Mouse (Mus musculus) ovary, postnatal 36 days (tissue): ENCODE data around the gene Timm8a2.
"Not testable (repeated sequence)": the region's sequence is repeated elsewhere in the genome, so short reads cannot be mapped to it uniquely, and the experiment has no call there.

Source experiments
- DNase-seq: peaks from one replicate; pipeline ENCODE4 v3.0.0; 2022; ENCODE audit warnings: low spot score, mixed read lengths

Timm8a2 gene

DNA sequence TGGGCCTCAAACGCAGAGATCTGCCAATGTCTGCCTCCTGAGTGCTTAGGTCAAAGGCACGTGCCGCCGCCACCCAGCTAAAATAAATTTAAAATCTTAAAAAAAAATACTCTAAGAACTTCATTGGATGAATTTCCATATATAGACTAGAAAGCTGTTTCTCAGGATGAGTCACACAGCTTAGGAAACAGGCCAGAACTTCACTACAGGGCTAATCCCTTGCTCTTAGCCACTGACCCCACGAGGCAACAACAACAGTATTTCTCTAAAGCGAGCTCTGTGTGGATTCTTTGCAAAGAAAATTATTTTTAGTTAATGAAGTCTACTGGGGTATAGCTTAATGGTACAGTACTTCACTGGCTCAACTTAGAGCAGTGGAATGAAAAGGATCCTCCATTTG is 26.9 kb downstream of the Timm8a2 start:
- no peak for DNase-seq

- no peak for DNase-seq
These were observed 28.1 kb downstream of the Timm8a2 start for GRCm38 (mm10) chr14:122062411-122063090.

GRCm38 (mm10) chr14:122063599-122063998 is 29.1 kb downstream of the Timm8a2 start:
- DNase-seq = no peak

DNA sequence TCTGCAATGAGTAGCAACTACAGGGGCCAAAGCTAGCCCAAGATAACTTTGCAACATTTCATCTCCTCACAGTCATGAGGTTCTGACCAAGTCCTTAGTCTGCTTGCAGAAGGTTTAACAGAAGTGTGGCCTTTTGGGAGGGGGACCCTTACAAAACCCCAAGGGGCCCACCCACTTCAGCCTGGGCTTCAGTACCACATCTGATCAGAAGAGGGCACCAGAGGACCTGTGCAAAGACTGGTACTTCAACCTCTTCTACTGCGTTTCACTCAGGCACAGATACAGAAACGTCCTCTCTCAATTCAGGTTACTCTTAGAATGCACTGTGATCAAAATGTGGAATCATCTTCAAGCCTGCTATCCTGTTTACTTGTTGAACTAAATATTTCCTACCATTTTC is 30.0 kb downstream of the Timm8a2 start:
- DNase-seq = peak; percentile 63

DNA sequence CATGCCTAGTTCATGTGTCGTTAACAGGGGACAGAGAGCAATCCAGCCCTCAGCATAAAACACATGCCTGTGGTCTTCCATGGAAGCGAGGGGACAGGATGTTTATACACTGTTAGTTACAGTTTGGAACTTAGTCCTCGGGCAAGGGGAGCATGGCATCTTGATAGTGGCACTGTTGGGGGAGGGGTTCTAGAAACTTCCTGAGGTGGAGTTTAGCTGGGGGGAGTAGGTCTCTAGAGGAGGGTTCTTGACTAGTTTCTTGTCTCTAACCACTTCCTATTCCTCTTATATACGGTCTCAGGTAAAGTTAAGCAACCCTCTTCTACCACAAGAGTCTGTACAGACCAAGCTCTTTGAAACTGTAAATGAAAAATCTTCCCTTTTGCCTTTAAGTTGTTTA is 31.8 kb downstream of the Timm8a2 start:
- no peak for DNase-seq

GRCm38 (mm10) chr14:122068036-122068435 is 33.6 kb downstream of the Timm8a2 start:
- DNase-seq = not testable (repeated sequence)

DNA sequence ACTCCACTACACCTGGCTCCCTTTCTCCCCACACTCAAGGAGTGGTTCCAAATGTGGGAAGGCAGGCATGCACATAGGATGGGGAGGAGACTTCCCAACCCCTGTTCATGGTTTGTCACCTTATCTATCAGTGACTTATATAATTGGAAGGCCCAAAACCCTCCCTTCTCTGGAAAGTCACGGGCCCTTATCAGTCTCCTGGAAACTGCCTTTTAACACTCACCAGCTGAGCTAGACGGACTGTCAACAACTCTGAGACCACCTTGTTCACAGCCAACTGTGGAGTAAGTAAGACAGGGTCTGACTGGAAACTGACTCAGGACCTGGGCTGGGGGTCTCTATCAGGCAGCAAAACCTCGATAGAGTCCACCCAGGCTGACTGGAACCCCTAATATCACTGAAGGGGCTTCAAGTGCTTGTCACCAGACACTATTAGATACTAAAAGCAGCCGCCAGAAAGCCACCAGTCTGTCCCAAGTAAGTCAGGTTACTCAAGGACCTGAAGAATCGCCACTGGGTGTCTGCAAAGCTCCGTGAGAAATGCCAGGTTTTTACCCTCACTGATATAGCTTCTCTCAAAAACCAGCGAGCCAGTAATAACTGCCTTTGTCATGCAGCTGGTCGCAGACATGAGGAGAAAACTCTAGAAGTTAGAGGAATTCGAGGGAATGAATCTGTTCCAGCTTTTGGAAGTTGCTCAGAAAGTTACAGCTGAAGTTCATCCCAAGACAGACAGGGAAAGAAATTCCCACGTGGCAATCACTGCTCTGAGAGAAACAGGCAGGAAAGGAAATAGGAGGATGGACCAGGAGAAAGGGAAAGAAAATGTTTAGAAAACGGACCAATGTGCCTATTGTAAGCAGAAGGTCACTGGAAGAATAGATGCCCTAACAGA is 34.6 kb downstream of the Timm8a2 start:
- no peak for DNase-seq

- no peak for DNase-seq
These were observed 35.5 kb downstream of the Timm8a2 start for GRCm38 (mm10) chr14:122069948-122070347.

- DNase-seq = peak; percentile 42
These were observed 38.9 kb downstream of the Timm8a2 start for GRCm38 (mm10) chr14:122073422-122073821.

GRCm38 (mm10) chr14:122074360-122074759 is 39.9 kb downstream of the Timm8a2 start:
- peak; percentile 46 for DNase-seq

- DNase-seq = no peak
These were observed 41.2 kb downstream of the Timm8a2 start for GRCm38 (mm10) chr14:122075485-122076200.

DNA sequence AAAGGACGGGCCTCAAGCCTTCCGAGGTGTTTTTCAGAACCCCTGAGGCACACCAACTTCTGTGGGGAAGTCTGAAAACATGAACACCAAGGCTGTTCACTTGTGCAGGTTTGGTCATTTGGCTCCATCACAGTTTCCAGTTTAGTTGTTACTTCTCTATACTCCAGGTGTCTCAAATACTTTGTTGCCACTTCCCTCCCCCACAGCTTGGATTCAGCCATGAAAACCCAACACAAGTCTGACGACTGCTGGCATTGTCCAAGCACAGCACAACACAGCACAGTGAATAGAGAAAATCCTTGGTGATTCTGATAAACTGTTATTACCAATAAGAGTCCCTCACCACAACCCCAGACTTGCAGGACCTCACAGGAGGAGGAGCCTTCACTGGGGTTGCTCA is 42.5 kb downstream of the Timm8a2 start:
- DNase-seq = no peak

DNA sequence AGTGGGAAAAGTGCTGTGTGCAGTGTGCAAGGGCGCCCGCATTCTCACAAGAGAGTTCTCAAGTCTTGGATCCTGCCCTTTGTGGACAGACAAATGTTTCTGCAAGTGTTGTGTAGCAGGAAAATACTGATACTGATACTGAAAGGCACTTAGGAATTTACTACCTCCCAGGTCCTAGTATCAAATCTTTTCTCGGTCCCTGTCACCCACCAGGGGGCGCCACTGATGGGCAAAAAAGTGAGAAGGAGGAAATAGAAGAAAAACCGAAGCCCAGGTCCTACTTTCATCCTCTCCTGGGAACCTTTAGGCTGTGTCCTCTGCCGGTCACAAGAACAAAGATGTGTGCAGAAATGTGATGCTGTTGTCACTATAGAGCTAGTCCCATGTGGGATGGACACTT is 45.0 kb downstream of the Timm8a2 start:
- DNase-seq = peak; percentile 64

GRCm38 (mm10) chr14:122079921-122080320 is 45.4 kb downstream of the Timm8a2 start:
- DNase-seq = no peak

- DNase-seq = no peak
These were observed 46.8 kb downstream of the Timm8a2 start for GRCm38 (mm10) chr14:122081308-122081707.

DNA sequence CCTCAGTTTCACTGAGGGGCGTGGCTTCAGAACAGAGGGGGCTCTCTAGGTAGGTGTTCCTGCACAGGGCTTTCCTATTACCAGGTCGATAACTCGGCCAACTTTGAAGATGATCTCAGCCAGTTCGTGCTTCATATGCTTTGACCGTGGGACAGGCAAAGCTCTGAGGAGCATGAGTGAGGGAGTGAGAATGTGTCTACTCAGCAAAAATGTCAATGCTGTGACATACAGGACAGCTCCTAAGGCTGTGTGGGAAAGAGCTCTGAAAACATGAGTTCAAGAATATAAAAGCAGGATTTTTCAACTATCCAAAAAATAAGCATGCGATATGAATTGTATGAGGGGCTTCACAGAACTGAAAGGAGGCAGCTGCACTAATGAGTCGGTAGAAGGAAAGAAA is 49.0 kb downstream of the Timm8a2 start:
- DNase-seq = no peak

DNA sequence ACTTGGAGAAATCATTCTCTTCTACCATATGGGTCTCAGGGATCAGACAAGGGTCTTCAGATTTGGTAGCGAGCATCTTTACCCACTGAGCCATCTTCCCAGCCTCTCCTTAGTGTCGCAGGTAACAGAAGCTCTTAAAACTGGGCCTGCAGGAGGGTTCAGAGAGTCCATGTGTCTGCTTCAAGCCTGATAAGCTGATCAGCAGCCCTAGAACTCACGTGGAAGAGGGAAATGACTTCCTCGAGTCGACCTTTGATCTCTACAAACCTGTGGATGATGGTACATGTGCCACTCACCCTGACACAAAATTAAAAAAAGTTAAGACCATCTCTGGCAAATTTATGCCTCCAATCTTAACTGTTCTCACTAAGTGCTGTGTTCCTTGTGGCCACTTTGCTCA is 53.5 kb downstream of the Timm8a2 start:
- DNase-seq = no peak
